Mouse (Mus musculus): ENCODE data around the gene Cpa5. TPM values are rescaled to one million over a fixed set of nuclear protein-coding genes. Genes with fewer than 3 reads are reported as not detected.

Cpa5 gene
- total RNA-seq, 2 experiments from 2014 or later: not detected

GRCm38 (mm10) chr6:30643694-30644460 lies 33.1 kb downstream of the Cpa5 start:
- no peak for DNase-seq (ENCODE audit: low spot score in 2 of 2)

- DNase-seq (ENCODE audit: low spot score in 2 of 2): no peak
These were observed 33.7 kb downstream of the Cpa5 start for GRCm38 (mm10) chr6:30644462-30644861.

GRCm38 (mm10) chr6:30645379-30645778 lies 34.6 kb downstream of the Cpa5 start:
- no peak for DNase-seq (ENCODE audit: low spot score in 2 of 2)

- peak; percentile 22 to 39 for DNase-seq (ENCODE audit: low spot score in 2 of 2)
These were observed 39.0 kb downstream of the Cpa5 start for GRCm38 (mm10) chr6:30649651-30650296.

- DNase-seq (ENCODE audit: low spot score in 2 of 2): no peak
These were observed 41.8 kb downstream of the Cpa5 start for GRCm38 (mm10) chr6:30652425-30653188.

GRCm38 (mm10) chr6:30653518-30653917 lies 42.7 kb downstream of the Cpa5 start:
- DNase-seq (ENCODE audit: low spot score in 2 of 2): no peak

- no peak for DNase-seq (ENCODE audit: low spot score in 2 of 2)
These were observed 43.6 kb downstream of the Cpa5 start for GRCm38 (mm10) chr6:30654402-30654859.

- DNase-seq (ENCODE audit: low spot score in 2 of 2): no peak
These were observed 44.1 kb downstream of the Cpa5 start for GRCm38 (mm10) chr6:30654932-30655331.

- no peak for DNase-seq (ENCODE audit: low spot score in 2 of 2)
These were observed 46.5 kb downstream of the Cpa5 start for GRCm38 (mm10) chr6:30657279-30657678.

- DNase-seq (ENCODE audit: low spot score in 2 of 2): no peak
These were observed 47.8 kb downstream of the Cpa5 start for GRCm38 (mm10) chr6:30658619-30659018.

GRCm38 (mm10) chr6:30664776-30665175 lies 54.0 kb downstream of the Cpa5 start:
- no peak for DNase-seq (ENCODE audit: low spot score in 2 of 2)

GRCm38 (mm10) chr6:30665296-30665695 lies 54.5 kb downstream of the Cpa5 start:
- DNase-seq (ENCODE audit: low spot score in 2 of 2): no peak

GRCm38 (mm10) chr6:30666043-30666442 lies 55.2 kb downstream of the Cpa5 start:
- DNase-seq (ENCODE audit: low spot score in 2 of 2): no peak

- no peak for DNase-seq (ENCODE audit: low spot score in 2 of 2)
These were observed 56.8 kb downstream of the Cpa5 start for GRCm38 (mm10) chr6:30667585-30667984.

GRCm38 (mm10) chr6:30671696-30672095 lies 60.9 kb downstream of the Cpa5 start:
- DNase-seq (ENCODE audit: low spot score in 2 of 2): no peak

GRCm38 (mm10) chr6:30673764-30674561 lies 63.2 kb downstream of the Cpa5 start:
- DNase-seq (ENCODE audit: low spot score in 2 of 2): no peak

- DNase-seq (ENCODE audit: low spot score in 2 of 2): no peak
These were observed 64.0 kb downstream of the Cpa5 start for GRCm38 (mm10) chr6:30674714-30675280.

GRCm38 (mm10) chr6:30675281-30675771 lies 64.5 kb downstream of the Cpa5 start:
- DNase-seq (ENCODE audit: low spot score in 2 of 2): peak in 1 of 2 experiments; percentile 29

GRCm38 (mm10) chr6:30676506-30676905 lies 65.7 kb downstream of the Cpa5 start:
- DNase-seq (ENCODE audit: low spot score in 2 of 2): no peak

GRCm38 (mm10) chr6:30677591-30677990 lies 66.8 kb downstream of the Cpa5 start:
- DNase-seq (ENCODE audit: low spot score in 2 of 2): no peak

Measured in layer of hippocampus, postnatal 10 days (tissue).